Mouse (Mus musculus) ES-Bruce4 (cell line): ENCODE measurements around the gene Timm10. TPM values are rescaled to one million over a fixed set of nuclear protein-coding genes. Genes with fewer than 3 reads are reported as not detected.

ENCODE experiments used
- H3K27ac ChIP-seq: 2 replicates; pipeline ENCODE4 v1.5.1; 2012; ENCODE audit warnings: low read length, inconsistent platforms; ENCODE audit not compliant: insufficient read depth
- H3K27me3 ChIP-seq: 2 replicates; pipeline ENCODE4 v1.6.1; 2012; ENCODE audit warnings: mild to moderate bottlenecking, low read length, inconsistent platforms; ENCODE audit not compliant: control insufficient read depth, poor library complexity, insufficient read depth, severe bottlenecking
- H3K36me3 ChIP-seq: 2 replicates; pipeline ENCODE4 v1.6.1; 2012; ENCODE audit warnings: inconsistent platforms, mild to moderate bottlenecking, low read length, moderate library complexity; ENCODE audit not compliant: control insufficient read depth, poor library complexity, insufficient read depth, severe bottlenecking
- H3K4me1 ChIP-seq: one replicate; pipeline ENCODE4 v1.8.1; 2011; ENCODE audit warnings: low read length; ENCODE audit not compliant: control insufficient read depth, insufficient read depth
- H3K4me3 ChIP-seq: 2 replicates; pipeline ENCODE4 v1.5.1; 2011; ENCODE audit warnings: low read depth, mild to moderate bottlenecking, low read length
- H3K9ac ChIP-seq: 2 replicates; pipeline ENCODE4 v1.6.1; 2012; ENCODE audit warnings: low read depth, mild to moderate bottlenecking, inconsistent platforms; ENCODE audit not compliant: poor library complexity, severe bottlenecking
- H3K9me3 ChIP-seq: replicated peaks from 2 replicates; pipeline ENCODE4 v1.6.1; 2012; ENCODE audit warnings: mild to moderate bottlenecking, low read length, inconsistent platforms; ENCODE audit not compliant: control insufficient read depth, poor library complexity, insufficient read depth, severe bottlenecking
- CTCF ChIP-seq: IDR thresholded peaks from one replicate; pipeline ENCODE4 v1.8.1; 2011; ENCODE audit warnings: low read depth, low read length
- EP300 ChIP-seq: IDR thresholded peaks from 2 replicates; pipeline ENCODE4 v1.6.1; 2011; ENCODE audit warnings: low read depth, low read length; ENCODE audit not compliant: insufficient read depth
- POLR2A ChIP-seq: IDR thresholded peaks from one replicate; pipeline ENCODE4 v1.8.1; 2011; ENCODE audit warnings: low read length; ENCODE audit not compliant: insufficient read depth
- polyA plus RNA-seq: library from polyadenylated mRNA; stranded (reverse); fragments of >200 nt; gene quantifications from 2 replicates; pipeline ENCODE4 v1.2.4, GENCODE M21; 2011; ENCODE audit warnings: low read depth; ENCODE audit not compliant: missing spikeins, insufficient read depth, insufficient read length

The Timm10 gene
- polyA plus RNA-seq, 1 experiment: 40.8 TPM

DNA sequence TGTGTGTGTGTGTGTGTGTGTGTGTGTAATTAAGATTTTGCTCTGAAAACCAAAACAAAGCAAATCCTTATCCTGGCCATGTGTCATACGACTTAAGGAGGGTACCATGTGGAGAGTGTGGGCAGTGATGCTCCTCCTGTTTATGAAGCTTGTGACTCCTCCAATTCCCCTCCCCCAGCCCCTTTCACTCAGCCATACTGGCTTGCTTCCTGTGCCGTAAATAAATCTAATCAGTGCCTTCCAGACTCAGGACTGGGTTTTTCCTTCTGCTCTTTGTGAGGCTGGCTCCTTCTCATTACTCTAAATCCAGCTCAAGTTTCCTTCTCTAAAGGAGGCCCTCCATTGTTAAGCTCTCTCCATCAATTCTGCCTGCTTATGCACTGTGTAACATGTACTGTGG is 3.6 kb upstream of the Timm10 start:
- no peak for TF ChIP-seq EP300
- H3K4me3 ChIP-seq: no peak overlapping the region
- no peak overlapping the region for H3K27ac ChIP-seq
- H3K4me1 ChIP-seq: no peaks in the 10 kb centered on the region
- no peaks in the 10 kb centered on the region for H3K36me3 ChIP-seq
- no peaks in the 10 kb centered on the region for H3K27me3 ChIP-seq
- no peak overlapping the region for H3K9ac ChIP-seq
- H3K9me3 ChIP-seq: no peaks in the 10 kb centered on the region

DNA sequence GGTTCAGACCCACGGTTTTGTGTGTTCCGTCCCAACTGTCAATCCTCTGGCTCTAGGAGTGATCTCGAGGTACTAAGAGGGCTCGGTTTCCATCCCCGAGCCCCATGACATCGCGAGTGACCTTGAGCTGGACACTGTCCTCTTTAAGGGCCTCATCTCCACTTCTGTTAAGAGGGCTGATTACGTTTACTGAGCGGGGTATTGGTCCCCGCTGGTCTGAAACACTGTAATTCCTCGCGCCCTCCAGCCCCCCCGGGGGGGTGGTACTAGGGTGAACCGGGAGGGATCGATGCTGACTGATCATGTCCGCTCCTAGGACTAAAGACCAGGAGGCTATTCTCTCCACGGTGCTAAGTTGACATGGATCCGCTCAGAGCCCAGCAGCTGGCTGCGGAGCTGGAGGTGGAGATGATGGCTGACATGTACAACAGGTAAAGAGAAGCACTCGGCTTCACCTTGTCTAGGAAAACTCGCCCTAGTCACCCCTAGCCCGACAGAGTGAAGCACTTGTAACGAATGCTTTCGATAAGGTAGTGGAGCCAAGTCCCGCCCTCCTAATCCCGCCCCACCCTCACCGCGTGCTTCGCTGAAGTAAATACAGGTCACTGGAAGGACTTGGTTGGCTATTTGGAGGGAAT is 605 bp downstream of the Timm10 start:
- H3K9ac ChIP-seq: peak overlapping the region; percentile 78
- TF ChIP-seq EP300: no peak
- TF ChIP-seq CTCF: no peak
- no peak for TF ChIP-seq POLR2A
- peaks cover 11% of the 10 kb centered on the region for H3K36me3 ChIP-seq
- H3K4me3 ChIP-seq: peak overlapping the region; percentile 92
- H3K27me3 ChIP-seq: no peaks in the 10 kb centered on the region
- H3K4me1 ChIP-seq: no peaks in the 10 kb centered on the region
- H3K27ac ChIP-seq: peak overlapping the region; percentile 16; the same call in 1 of the 2 replicates
- H3K9me3 ChIP-seq: no peaks in the 10 kb centered on the region

DNA sequence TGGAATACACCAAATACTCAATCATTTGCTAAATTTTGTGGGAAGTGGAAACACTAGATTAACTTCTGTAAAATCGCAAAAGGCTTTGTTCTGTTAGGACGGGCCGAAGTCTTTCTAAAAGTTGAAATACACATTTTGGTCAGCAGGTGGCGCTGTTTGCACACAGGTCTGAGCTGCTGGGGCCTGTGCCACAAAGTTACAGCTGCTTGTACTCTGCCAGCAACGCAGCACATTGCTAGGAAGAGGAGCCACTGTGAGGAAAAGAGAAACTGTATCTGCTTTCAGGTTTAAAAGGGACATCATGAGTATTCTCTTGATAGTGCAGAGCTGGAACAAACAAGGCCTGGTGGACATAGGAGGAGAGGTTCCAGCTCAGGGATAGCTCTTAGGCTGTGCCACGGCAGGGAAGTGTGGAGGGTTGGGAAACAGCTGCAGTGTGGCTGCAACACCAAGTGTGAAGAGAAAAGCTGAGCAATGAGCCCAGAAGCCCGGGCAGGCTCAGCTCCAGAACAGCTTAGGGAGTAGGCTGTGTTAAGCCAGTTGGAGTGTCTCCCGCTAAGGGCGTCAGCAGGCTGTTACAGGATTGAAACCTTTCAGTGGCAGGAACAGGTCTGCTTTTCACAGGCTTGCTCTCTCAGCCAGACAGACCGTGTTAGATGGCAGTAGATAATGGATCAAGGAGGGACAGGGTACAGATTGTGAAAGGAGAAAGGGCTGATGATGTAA is 5.0 kb downstream of the Timm10 start:
- Histone ChIP-seq H3K4me1 (peaks cover under 1% of the 10 kb centered on the region), H3K4me3 (no peak overlapping the region), H3K9me3 (no peaks in the 10 kb centered on the region), H3K36me3 (peaks cover 11% of the 10 kb centered on the region), H3K9ac (no peak overlapping the region), H3K27me3 (no peaks in the 10 kb centered on the region), H3K27ac (no peak overlapping the region)
- TF ChIP-seq CTCF (peak; percentile 87), EP300 (no peak)

DNA sequence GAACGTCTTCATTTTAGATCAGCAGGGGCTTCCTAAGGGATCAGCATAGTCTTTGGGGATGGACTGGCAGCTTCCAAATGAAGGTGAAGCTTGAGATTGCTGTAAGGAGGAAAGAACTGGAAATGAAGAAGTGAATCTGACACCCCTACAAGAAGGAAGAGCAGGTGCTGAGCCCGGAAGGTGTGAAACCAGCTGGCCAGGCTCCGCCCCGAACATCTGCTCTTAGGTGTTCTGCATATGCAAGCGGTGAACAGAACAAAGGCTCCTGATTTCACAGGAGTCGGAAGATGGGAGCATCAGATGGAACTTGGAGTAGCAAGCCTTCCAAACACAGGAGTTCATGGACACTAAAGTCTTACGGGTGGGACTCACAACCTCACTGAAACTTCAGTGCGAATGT is 10.3 kb downstream of the Timm10 start:
- Histone ChIP-seq H3K27ac (no peak overlapping the region), H3K9ac (no peak overlapping the region), H3K4me3 (no peak overlapping the region), H3K4me1 (peaks cover 9% of the 10 kb centered on the region), H3K36me3 (no peaks in the 10 kb centered on the region), H3K27me3 (no peaks in the 10 kb centered on the region), H3K9me3 (no peaks in the 10 kb centered on the region)
- TF ChIP-seq EP300: peak; percentile 98
- TF ChIP-seq POLR2A: no peak

DNA sequence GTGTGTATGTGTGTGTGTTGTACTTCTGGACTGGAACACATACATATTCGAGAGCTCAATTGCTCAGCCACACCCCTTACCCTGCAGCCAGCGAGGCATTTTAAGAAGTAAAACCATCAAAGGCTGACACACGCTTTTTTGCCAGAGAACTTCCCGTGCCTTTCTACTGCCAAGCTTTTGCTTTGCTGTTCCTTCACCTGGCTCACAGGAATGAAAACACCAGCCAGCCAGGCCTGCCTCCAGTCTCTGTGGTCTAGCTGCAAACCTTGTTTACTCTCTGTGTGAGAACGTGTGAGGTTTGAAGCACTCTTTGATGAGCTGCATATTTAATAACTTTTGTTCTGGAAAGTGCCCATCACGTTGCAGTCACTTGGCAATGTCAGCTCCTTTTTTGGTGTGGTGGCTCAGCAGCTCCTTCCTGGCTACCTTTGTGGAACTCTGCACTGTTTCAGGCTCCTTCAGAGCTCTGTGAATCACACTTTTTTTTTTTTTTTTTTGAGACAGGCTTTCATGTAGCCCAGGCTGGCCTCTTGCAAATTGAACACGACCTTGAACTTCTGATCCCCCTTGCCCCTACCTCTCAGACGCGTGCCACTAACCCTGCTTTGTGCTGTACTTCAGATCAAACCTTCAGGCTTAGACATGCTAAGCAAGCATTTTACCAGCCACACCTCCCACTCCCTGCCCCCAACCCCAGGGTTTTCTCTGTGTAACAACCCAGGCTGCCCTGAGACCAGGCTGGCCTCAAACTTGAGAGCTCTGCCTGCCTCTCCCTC is 11.2 kb downstream of the Timm10 start:
- no peaks in the 10 kb centered on the region for H3K27me3 ChIP-seq
- H3K27ac ChIP-seq: peak overlapping the region; percentile 35; the same call in 1 of the 2 replicates
- peaks cover 9% of the 10 kb centered on the region for H3K4me1 ChIP-seq
- H3K9me3 ChIP-seq: no peaks in the 10 kb centered on the region
- no peak overlapping the region for H3K4me3 ChIP-seq
- TF ChIP-seq POLR2A (no peak), EP300 (peak; percentile 97)
- H3K36me3 ChIP-seq: no peaks in the 10 kb centered on the region
- no peak overlapping the region for H3K9ac ChIP-seq

DNA sequence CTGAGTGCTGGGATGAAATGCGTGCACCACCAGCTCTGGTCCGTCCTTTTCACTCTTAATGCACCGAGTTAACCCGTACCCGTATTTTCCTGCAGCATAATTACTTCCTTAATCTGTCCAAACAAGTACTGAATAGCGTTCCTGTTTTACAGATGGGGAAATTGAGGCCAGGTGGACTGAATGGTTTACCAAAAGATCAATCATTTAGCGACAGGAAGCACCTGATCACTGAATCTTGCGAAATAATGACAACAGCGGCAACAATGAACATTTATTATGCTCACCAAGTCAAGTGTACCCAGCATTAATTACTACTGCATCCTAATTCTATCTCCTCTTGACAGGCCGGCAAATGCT is 11.8 kb downstream of the Timm10 start, which contains the start of gene Slc43a1:
Gene Slc43a1 (plus strand): TSS at position 258 of the 357 bp plus-strand sequence.
- Histone ChIP-seq H3K27ac (peak within 1 kb of the TSS; percentile 35; the same call in 1 of the 2 replicates), H3K9me3 (no peaks in the 10 kb centered on the region), H3K4me3 (peak within 1 kb of the TSS; percentile 86), H3K9ac (peak within 1 kb of the TSS; percentile 64), H3K27me3 (no peaks in the 10 kb centered on the region), H3K36me3 (no peaks in the 10 kb centered on the region), H3K4me1 (peaks cover 9% of the 10 kb centered on the region)
- TF ChIP-seq EP300: no peak
- no peak for TF ChIP-seq POLR2A
- no peak for TF ChIP-seq CTCF
